Mouse (Mus musculus) heart, embryonic 12.5 days (tissue): ENCODE data around the gene Gm13290. TPM values are rescaled to one million over a fixed set of nuclear protein-coding genes. Genes with fewer than 3 reads are reported as not detected.
A peak's percentile ranks its signal among the peaks of the same experiment; 100 is the strongest.
"Not testable (repeated sequence)": the region's sequence is repeated elsewhere in the genome, so short reads cannot be mapped to it uniquely, and the experiment has no call there.

Source experiments
- ATAC-seq: fragments of 200-750 bp; cut with Nextera tagmentation; 2 replicates; pipeline ENCODE4 v1.8.0; 2017; ENCODE audit warnings: moderate TSS enrichment, moderate library complexity; ENCODE audit not compliant: insufficient number of reproducible peaks, low FRiP score
- H3K27ac ChIP-seq: fragments of 300-500 bp; sonication (generic); 2 replicates; pipeline ENCODE4 v1.5.1; 2016; ENCODE audit warnings: mild to moderate bottlenecking, moderate library complexity; ENCODE audit not compliant: poor library complexity, severe bottlenecking
- H3K27me3 ChIP-seq: fragments of 300-500 bp; sonication (generic); replicated peaks from 2 replicates; pipeline ENCODE4 v1.6.1; 2016; ENCODE audit warnings: mild to moderate bottlenecking, moderate library complexity
- H3K36me3 ChIP-seq: fragments of 300-500 bp; sonication (generic); 2 replicates; pipeline ENCODE4 v1.6.1; 2016; ENCODE audit warnings: mild to moderate bottlenecking, moderate library complexity
- H3K4me1 ChIP-seq: fragments of 300-500 bp; sonication (generic); replicated peaks from 2 replicates; pipeline ENCODE4 v1.6.1; 2016; ENCODE audit warnings: mild to moderate bottlenecking
- H3K4me2 ChIP-seq: fragments of 300-500 bp; sonication (generic); 2 replicates; pipeline ENCODE4 v1.6.1; 2016; ENCODE audit warnings: mild to moderate bottlenecking, moderate library complexity
- H3K4me3 ChIP-seq: fragments of 300-500 bp; sonication (generic); 2 replicates; pipeline ENCODE4 v1.5.1; 2016; ENCODE audit warnings: mild to moderate bottlenecking
- H3K9ac ChIP-seq: fragments of 300-500 bp; sonication (generic); 2 replicates; pipeline ENCODE4 v1.6.1; 2016; ENCODE audit warnings: mild to moderate bottlenecking, moderate library complexity
- H3K9me3 ChIP-seq: fragments of 300-500 bp; sonication (generic); replicated peaks from 2 replicates; pipeline ENCODE4 v1.6.1; 2016; ENCODE audit warnings: mild to moderate bottlenecking, moderate library complexity
- WGBS: fragments of 180-500 bp; shearing (Covaris S2); methylation state at CpG from one replicate; pipeline ENCODE4 v1.1.7; 2016; 5-methylcytosine and 5-hydroxymethylcytosine counted together
- polyA plus RNA-seq: library from polyadenylated mRNA; unstranded; fragments of >200 nt; fragmentation: Nextera tagmentation; extraction: Ambion mirVana; gene quantifications from 2 replicates; pipeline ENCODE4 v1.2.1, GENCODE M21; 2016

Gm13290 gene
- polyA plus RNA-seq, 1 experiment from 2014 or later: 0.33 TPM

- not testable (repeated sequence) for H3K4me1 ChIP-seq, H3K9ac ChIP-seq, H3K27me3 ChIP-seq, H3K36me3 ChIP-seq, ATAC-seq, H3K9me3 ChIP-seq
- peak overlapping the region; percentile 62 for H3K4me2 ChIP-seq
- WGBS: 0% methylated on average over 9 of the region's 31 CpGs
- peak overlapping the region; percentile 31; the same call in 1 of the 2 replicates for H3K4me3 ChIP-seq
- H3K27ac ChIP-seq: peak overlapping the region; percentile 51; the same call in 1 of the 2 replicates
Measured at GRCm38 (mm10) chr4:88782335-88782734, 8.7 kb downstream of the Gm13290 start.

GRCm38 (mm10) chr4:88785409-88785808 is 11.8 kb downstream of the Gm13290 start, which contains the start of gene Gm13276:
Gene Gm13276 (plus strand): TSS chr4:88785709.
- H3K4me3 ChIP-seq, ATAC-seq, H3K27ac ChIP-seq, H3K9ac ChIP-seq, H3K4me1 ChIP-seq, H3K9me3 ChIP-seq, H3K36me3 ChIP-seq, H3K27me3 ChIP-seq, H3K4me2 ChIP-seq: not testable (repeated sequence)
- WGBS: no CpG with 5 or more reads among the region's 27 CpGs

GRCm38 (mm10) chr4:88788402-88788801 is 14.8 kb downstream of the Gm13290 start, which contains the start of gene Gm13277:
Gene Gm13277 (plus strand): TSS chr4:88788632.
- H3K9me3 ChIP-seq, H3K27me3 ChIP-seq, ATAC-seq, H3K4me2 ChIP-seq, H3K4me1 ChIP-seq, H3K36me3 ChIP-seq, H3K9ac ChIP-seq, H3K27ac ChIP-seq, H3K4me3 ChIP-seq: not testable (repeated sequence)
- 0% methylated on average over 4 of the region's 28 CpGs for WGBS

GRCm38 (mm10) chr4:88791250-88791649 is 17.6 kb downstream of the Gm13290 start, which contains the start of gene Gm13278:
Gene Gm13278 (plus strand): TSS chr4:88791550.
- H3K27me3 ChIP-seq, ATAC-seq, H3K27ac ChIP-seq, H3K9me3 ChIP-seq, H3K36me3 ChIP-seq, H3K4me3 ChIP-seq, H3K4me1 ChIP-seq, H3K9ac ChIP-seq, H3K4me2 ChIP-seq: not testable (repeated sequence)
- WGBS: no CpG with 5 or more reads among the region's 28 CpGs

- not testable (repeated sequence) for H3K27me3 ChIP-seq, H3K27ac ChIP-seq, H3K4me2 ChIP-seq, H3K4me1 ChIP-seq, H3K36me3 ChIP-seq, H3K9me3 ChIP-seq, ATAC-seq, H3K4me3 ChIP-seq, H3K9ac ChIP-seq
- WGBS: 0% methylated on average over 13 of the region's 52 CpGs
Measured at GRCm38 (mm10) chr4:88793936-88794675, 20.5 kb downstream of the Gm13290 start, which contains the start of gene Gm13275. Gene Gm13275 (plus strand): TSS chr4:88794487.

- not testable (repeated sequence) for H3K4me1 ChIP-seq, H3K9ac ChIP-seq, H3K27me3 ChIP-seq, H3K36me3 ChIP-seq, H3K4me3 ChIP-seq, H3K9me3 ChIP-seq, H3K4me2 ChIP-seq, ATAC-seq, H3K27ac ChIP-seq
- no CpG with 5 or more reads among the region's 28 CpGs for WGBS
Measured at GRCm38 (mm10) chr4:88797097-88797496, 23.5 kb downstream of the Gm13290 start, which contains the start of gene Gm13279. Gene Gm13279 (plus strand): TSS chr4:88797397.

GRCm38 (mm10) chr4:88799365-88799764 is 25.7 kb downstream of the Gm13290 start, which contains the start of gene Gm13285:
Gene Gm13285 (plus strand): TSS chr4:88799665.
- WGBS: 9% methylated on average over 6 of the region's 7 CpGs
- not testable (repeated sequence) for H3K27me3 ChIP-seq, ATAC-seq, H3K4me3 ChIP-seq, H3K4me1 ChIP-seq, H3K4me2 ChIP-seq, H3K9me3 ChIP-seq, H3K9ac ChIP-seq, H3K36me3 ChIP-seq, H3K27ac ChIP-seq

GRCm38 (mm10) chr4:88802954-88803353 is 29.3 kb downstream of the Gm13290 start, which contains the start of gene Gm13287:
Gene Gm13287 (plus strand): TSS chr4:88803254.
- H3K4me2 ChIP-seq: peak within 1 kb of the TSS; percentile 49
- H3K4me3 ChIP-seq, H3K9ac ChIP-seq, ATAC-seq, H3K4me1 ChIP-seq, H3K27me3 ChIP-seq, H3K27ac ChIP-seq, H3K9me3 ChIP-seq, H3K36me3 ChIP-seq: not testable (repeated sequence)
- WGBS: no CpG with 5 or more reads among the region's 29 CpGs

- no CpG with 5 or more reads among the region's 8 CpGs for WGBS
- H3K9ac ChIP-seq, H3K36me3 ChIP-seq, H3K9me3 ChIP-seq, H3K27me3 ChIP-seq, H3K27ac ChIP-seq, H3K4me1 ChIP-seq, ATAC-seq, H3K4me3 ChIP-seq: not testable (repeated sequence)
- H3K4me2 ChIP-seq: peak within 1 kb of the TSS; percentile 44
Measured at GRCm38 (mm10) chr4:88805231-88805630, 31.6 kb downstream of the Gm13290 start, which contains the start of gene Gm13288. Gene Gm13288 (plus strand): TSS chr4:88805531.

GRCm38 (mm10) chr4:88805761-88806160 is 32.1 kb downstream of the Gm13290 start:
- H3K9ac ChIP-seq, H3K4me1 ChIP-seq, H3K9me3 ChIP-seq, ATAC-seq, H3K27me3 ChIP-seq, H3K27ac ChIP-seq, H3K36me3 ChIP-seq, H3K4me3 ChIP-seq: not testable (repeated sequence)
- WGBS: 0% methylated on average over 8 of the region's 34 CpGs
- peak overlapping the region; percentile 44 for H3K4me2 ChIP-seq

- WGBS: 58% methylated on average over 3 of the region's 3 CpGs
- no peak within 1 kb of the TSS for H3K4me3 ChIP-seq
- ATAC-seq: no peak
Measured at GRCm38 (mm10) chr4:88815928-88816327, 42.3 kb downstream of the Gm13290 start, which contains the start of gene Ifna7. Gene Ifna7 (plus strand): TSS chr4:88816228.

More at GRCm38 (mm10) chr4:88815928-88816327, 42.3 kb downstream of the Gm13290 start, which contains the start of gene Ifna7:
- Histone ChIP-seq H3K36me3 (no peaks in the 10 kb centered on the region), H3K9me3 (no peaks in the 10 kb centered on the region), H3K9ac (no peak within 1 kb of the TSS), H3K27ac (no peak within 1 kb of the TSS), H3K4me2 (no peak within 1 kb of the TSS), H3K27me3 (0 out of 2 replicates have a peak, but pooled peaks cover 8% of the 10 kb centered on the region), H3K4me1 (no peaks in the 10 kb centered on the region)
